Mouse (Mus musculus) erythroblast, embryonic 14.5 days (primary cell): Measurements from ENCODE around the gene Cct3. TPM values are rescaled to one million over a fixed set of nuclear protein-coding genes. Genes with fewer than 3 reads are reported as not detected.
A peak's percentile ranks its signal among the peaks of the same experiment; 100 is the strongest.
"Not testable (repeated sequence)": the region's sequence is repeated elsewhere in the genome, so short reads cannot be mapped to it uniquely, and the experiment has no call there.

Source experiments
- H3K27me3 ChIP-seq: 2 replicates; pipeline ENCODE4 v1.6.1; 2012; ENCODE audit warnings: inconsistent platforms; ENCODE audit not compliant: control insufficient read depth
- H3K36me3 ChIP-seq: 2 replicates; pipeline ENCODE4 v1.6.1; 2012; ENCODE audit warnings: mild to moderate bottlenecking, inconsistent platforms; ENCODE audit not compliant: control insufficient read depth
- H3K4me1 ChIP-seq: 2 replicates; pipeline ENCODE4 v1.6.1; 2012; ENCODE audit warnings: inconsistent platforms; ENCODE audit not compliant: control insufficient read depth
- H3K4me3 ChIP-seq: replicated peaks from 2 replicates; pipeline ENCODE3; 2012; ENCODE audit warnings: moderate library complexity, mild to moderate bottlenecking, inconsistent platforms
- H3K9me3 ChIP-seq: 2 replicates; pipeline ENCODE4 v1.6.1; 2012; ENCODE audit warnings: low read length, inconsistent platforms, mixed read lengths; ENCODE audit not compliant: control insufficient read depth
- GATA1 ChIP-seq: IDR thresholded peaks from 2 replicates; pipeline ENCODE4 v1.6.1; 2012; ENCODE audit warnings: low read length, inconsistent platforms, mixed read lengths
- TAL1 ChIP-seq: IDR thresholded peaks from 3 replicates; pipeline ENCODE4 v1.6.1; 2012; ENCODE audit warnings: low read length, inconsistent platforms, mixed read lengths
- polyA plus RNA-seq: library from polyadenylated mRNA; stranded (reverse); fragments of >175 nt; gene quantifications from 2 replicates; pipeline ENCODE4 v1.2.3, GENCODE M21; 2012

Cct3 gene
- 1.6 and 3.8 TPM in 2 replicates for polyA plus RNA-seq

- TF ChIP-seq TAL1 (no peak), GATA1 (peak; percentile 18; the same call in 1 of the 2 replicates)
- peaks cover 40% of the 10 kb centered on the region for H3K4me1 ChIP-seq
- peaks cover 33% of the 10 kb centered on the region for H3K36me3 ChIP-seq
- no peaks in the 10 kb centered on the region for H3K9me3 ChIP-seq
- H3K27me3 ChIP-seq, result no peaks in the 10 kb centered on the region
- peak within 1 kb of the TSS; percentile 79 for H3K4me3 ChIP-seq
Measured at GRCm38 (mm10) chr3:88296561-88297318, at the start of gene Cct3, which contains the start of gene Tsacc. Cct3 (plus strand) TSS chr3:88297116. Tsacc (minus strand) TSS chr3:88296999.

GRCm38 (mm10) chr3:88247666-88248065 is 49.2 kb upstream of the Cct3 start:
- peaks cover 27% of the 10 kb centered on the region for H3K27me3 ChIP-seq
- H3K9me3 ChIP-seq, result no peaks in the 10 kb centered on the region
- H3K36me3 ChIP-seq, result no peaks in the 10 kb centered on the region; the same call in 1 of the 2 replicates
- no peaks in the 10 kb centered on the region for H3K4me1 ChIP-seq
- no peak overlapping the region for H3K4me3 ChIP-seq
- no peak for TF ChIP-seq TAL1
- no peak for TF ChIP-seq GATA1

- no peak overlapping the region for H3K4me3 ChIP-seq
- peaks cover 27% of the 10 kb centered on the region for H3K27me3 ChIP-seq
- no peaks in the 10 kb centered on the region for H3K4me1 ChIP-seq
- H3K9me3 ChIP-seq, result no peaks in the 10 kb centered on the region
- no peaks in the 10 kb centered on the region; the same call in 1 of the 2 replicates for H3K36me3 ChIP-seq
- TF ChIP-seq TAL1 (no peak), GATA1 (no peak)
Measured at GRCm38 (mm10) chr3:88248406-88248805, 48.5 kb upstream of the Cct3 start.

GRCm38 (mm10) chr3:88252739-88253138 is 44.2 kb upstream of the Cct3 start:
- no peaks in the 10 kb centered on the region for H3K9me3 ChIP-seq
- H3K4me1 ChIP-seq, result peaks cover 7% of the 10 kb centered on the region
- no peaks in the 10 kb centered on the region; the same call in 1 of the 2 replicates for H3K36me3 ChIP-seq
- peaks cover 51% of the 10 kb centered on the region for H3K27me3 ChIP-seq
- no peak for TF ChIP-seq TAL1
- no peak for TF ChIP-seq GATA1
- no peak overlapping the region for H3K4me3 ChIP-seq

- peak within 1 kb of the TSS; percentile 51 for H3K4me3 ChIP-seq
- TF ChIP-seq GATA1, result no peak
- H3K36me3 ChIP-seq, result no peaks in the 10 kb centered on the region
- no peaks in the 10 kb centered on the region for H3K9me3 ChIP-seq
- peaks cover 7% of the 10 kb centered on the region for H3K4me1 ChIP-seq
- H3K27me3 ChIP-seq, result peaks cover 52% of the 10 kb centered on the region
Measured at GRCm38 (mm10) chr3:88254268-88254926, 42.5 kb upstream of the Cct3 start, which contains the start of gene Rhbg. Rhbg (minus strand) TSS chr3:88254709.

GRCm38 (mm10) chr3:88255950-88256349 is 41.0 kb upstream of the Cct3 start:
- Histone ChIP-seq H3K4me3 (no peak overlapping the region), H3K36me3 (no peaks in the 10 kb centered on the region), H3K4me1 (peaks cover 7% of the 10 kb centered on the region), H3K9me3 (no peaks in the 10 kb centered on the region), H3K27me3 (peaks cover 52% of the 10 kb centered on the region)
- TF ChIP-seq TAL1, result no peak
- TF ChIP-seq GATA1, result no peak

- TF ChIP-seq TAL1 (no peak), GATA1 (no peak)
- Histone ChIP-seq H3K27me3 (peaks cover 52% of the 10 kb centered on the region), H3K9me3 (no peaks in the 10 kb centered on the region)
Measured at GRCm38 (mm10) chr3:88256382-88256781, 40.5 kb upstream of the Cct3 start.

GRCm38 (mm10) chr3:88262346-88262745 is 34.6 kb upstream of the Cct3 start:
- Histone ChIP-seq H3K4me1 (no peaks in the 10 kb centered on the region), H3K36me3 (no peaks in the 10 kb centered on the region), H3K9me3 (no peaks in the 10 kb centered on the region), H3K4me3 (no peak overlapping the region), H3K27me3 (peaks cover 5% of the 10 kb centered on the region; the same call in 1 of the 2 replicates)
- TF ChIP-seq TAL1, result no peak
- TF ChIP-seq GATA1, result no peak

More at GRCm38 (mm10) chr3:88256382-88256781, 40.5 kb upstream of the Cct3 start:
- Histone ChIP-seq H3K4me1 (peaks cover 7% of the 10 kb centered on the region), H3K4me3 (no peak overlapping the region), H3K36me3 (no peaks in the 10 kb centered on the region)

- not testable (repeated sequence) for H3K9me3 ChIP-seq, H3K4me1 ChIP-seq, H3K36me3 ChIP-seq, H3K4me3 ChIP-seq, H3K27me3 ChIP-seq
Measured at GRCm38 (mm10) chr3:88268014-88268413, 28.9 kb upstream of the Cct3 start.
